Mouse (Mus musculus): ENCODE results near the gene Camk2g. TPM values are rescaled to one million over a fixed set of nuclear protein-coding genes. Genes with fewer than 3 reads are reported as not detected.

Camk2g gene
- total RNA-seq, 2 experiments from 2014 or later = 315 to 361 TPM

- no peak for DNase-seq (ENCODE audit: low spot score in 2 of 2)
Measured at GRCm38 (mm10) chr14:20786020-20786419, 7.9 kb downstream of the Camk2g start.

DNA sequence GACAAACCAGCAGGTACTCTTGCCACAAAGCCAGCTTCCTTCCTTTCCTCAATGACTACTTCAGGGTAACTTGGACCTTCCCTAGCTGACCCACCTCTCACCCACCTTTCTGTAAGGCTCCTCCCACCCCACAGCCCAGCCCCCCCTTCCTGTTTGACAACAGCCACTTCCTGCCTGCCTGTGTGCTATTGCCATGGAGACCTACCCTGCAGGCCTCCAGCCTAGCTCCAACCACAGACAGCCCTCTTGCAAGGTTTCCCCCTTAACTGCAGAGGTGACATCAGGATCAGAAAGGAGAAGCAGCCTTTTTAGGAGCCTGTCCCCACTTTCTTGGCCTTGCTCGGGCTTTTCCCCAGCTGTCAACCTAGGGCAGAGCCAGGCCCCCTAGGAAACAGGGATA lies 8.7 kb downstream of the Camk2g start:
- no peak for DNase-seq (ENCODE audit: low spot score in 2 of 2)

- no peak for DNase-seq (ENCODE audit: low spot score in 2 of 2)
Measured at GRCm38 (mm10) chr14:20784708-20785107, 9.2 kb downstream of the Camk2g start.

GRCm38 (mm10) chr14:20783526-20783925 lies 10.4 kb downstream of the Camk2g start:
- no peak for DNase-seq (ENCODE audit: low spot score in 2 of 2)

GRCm38 (mm10) chr14:20782860-20783259 lies 11.0 kb downstream of the Camk2g start:
- no peak for DNase-seq (ENCODE audit: low spot score in 2 of 2)

- no peak for DNase-seq (ENCODE audit: low spot score in 2 of 2)
Measured at GRCm38 (mm10) chr14:20780217-20780616, 13.7 kb downstream of the Camk2g start.

GRCm38 (mm10) chr14:20778496-20778895 lies 15.4 kb downstream of the Camk2g start:
- DNase-seq (ENCODE audit: low spot score in 2 of 2) = no peak

GRCm38 (mm10) chr14:20775661-20776060 lies 18.2 kb downstream of the Camk2g start:
- no peak for DNase-seq (ENCODE audit: low spot score in 2 of 2)

DNA sequence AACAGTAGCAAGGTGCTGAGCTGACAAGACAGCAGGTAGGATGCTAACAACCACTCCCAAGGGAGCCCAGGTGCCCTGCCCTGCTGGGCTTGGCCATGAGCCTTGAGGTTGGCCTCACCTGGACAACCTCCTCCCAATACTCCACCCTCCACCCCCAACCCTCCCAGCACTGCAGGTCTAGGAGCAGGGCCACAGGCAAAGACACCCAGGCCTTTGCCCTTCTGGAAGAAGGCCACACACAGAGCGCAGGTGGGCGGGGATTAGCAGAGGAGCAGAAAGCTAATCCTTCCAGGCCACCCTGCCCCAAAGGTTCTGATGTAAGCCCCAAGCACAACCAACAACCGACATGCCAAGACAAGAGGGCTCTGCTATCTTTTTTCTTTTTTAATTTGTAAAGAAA lies 20.5 kb downstream of the Camk2g start:
- no peak for DNase-seq (ENCODE audit: low spot score in 2 of 2)

DNA sequence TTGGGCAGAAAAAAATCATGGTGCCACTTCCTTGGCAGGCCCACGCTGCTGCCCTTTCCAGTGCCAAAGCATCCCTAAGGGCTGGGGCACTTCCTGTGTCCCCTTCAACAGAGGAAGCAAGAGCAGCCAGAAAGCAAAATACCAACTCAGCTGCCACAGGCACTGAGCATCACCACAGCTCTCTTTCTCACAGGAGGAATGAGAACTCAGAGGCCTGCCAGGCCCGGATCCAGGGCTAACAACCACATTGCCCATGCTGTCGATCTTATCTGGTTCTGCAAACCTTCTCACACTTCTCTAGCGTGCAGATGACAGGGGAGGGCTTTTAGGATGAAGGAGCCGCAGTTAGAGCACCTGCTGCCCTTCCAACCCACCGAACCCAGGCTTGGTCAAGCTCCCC lies 21.1 kb downstream of the Camk2g start:
- DNase-seq (ENCODE audit: low spot score in 2 of 2) = no peak

- DNase-seq (ENCODE audit: low spot score in 2 of 2) = no peak
Measured at GRCm38 (mm10) chr14:20771941-20772340, 21.9 kb downstream of the Camk2g start.

- DNase-seq (ENCODE audit: low spot score in 2 of 2) = peak; percentile 24 to 61
Measured at GRCm38 (mm10) chr14:20768581-20768980, 25.3 kb downstream of the Camk2g start.

- DNase-seq (ENCODE audit: low spot score in 2 of 2) = no peak
Measured at GRCm38 (mm10) chr14:20767936-20768335, 26.0 kb downstream of the Camk2g start.

GRCm38 (mm10) chr14:20765642-20766258 lies 28.1 kb downstream of the Camk2g start:
- DNase-seq (ENCODE audit: low spot score in 2 of 2) = peak; percentile 87 to 93

GRCm38 (mm10) chr14:20764942-20765341 lies 28.9 kb downstream of the Camk2g start:
- DNase-seq (ENCODE audit: low spot score in 2 of 2) = no peak

DNA sequence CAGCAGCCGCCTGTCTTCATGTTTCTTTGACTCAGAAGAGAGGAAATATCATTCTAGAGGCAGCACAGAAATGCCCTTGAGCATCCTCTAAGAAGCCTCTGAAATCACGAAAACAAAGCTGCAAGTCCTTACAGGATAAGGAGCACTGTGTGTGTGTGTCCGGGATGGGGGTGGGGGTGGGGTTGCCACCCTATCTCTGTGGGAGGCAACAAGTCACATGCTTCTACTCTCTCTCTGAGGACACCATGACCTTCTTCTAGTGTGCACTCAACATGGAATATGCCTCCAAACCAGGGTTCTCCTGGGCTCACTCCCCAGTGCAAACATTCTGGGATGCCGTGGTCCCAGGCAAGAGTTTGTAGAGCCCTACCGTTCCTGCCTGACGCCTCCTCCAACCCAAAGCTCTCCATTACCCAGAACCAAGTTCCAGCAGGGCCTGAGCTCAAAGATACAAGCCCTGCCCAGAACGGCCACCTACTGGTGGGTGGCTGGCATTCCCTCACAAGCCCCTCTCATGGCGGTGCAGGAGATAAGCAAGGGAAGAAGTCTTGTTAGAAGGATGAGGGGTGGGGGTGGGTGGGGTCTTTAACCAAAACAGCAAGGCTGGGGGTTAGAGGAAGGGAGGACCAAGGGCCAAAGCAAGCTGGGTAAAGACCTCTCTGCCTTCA lies 35.0 kb downstream of the Camk2g start:
- no peak for DNase-seq (ENCODE audit: low spot score in 2 of 2)

- peak in 1 of 2 experiments; percentile 55 for DNase-seq (ENCODE audit: low spot score in 2 of 2)
Measured at GRCm38 (mm10) chr14:20757370-20757907, 36.4 kb downstream of the Camk2g start.

DNA sequence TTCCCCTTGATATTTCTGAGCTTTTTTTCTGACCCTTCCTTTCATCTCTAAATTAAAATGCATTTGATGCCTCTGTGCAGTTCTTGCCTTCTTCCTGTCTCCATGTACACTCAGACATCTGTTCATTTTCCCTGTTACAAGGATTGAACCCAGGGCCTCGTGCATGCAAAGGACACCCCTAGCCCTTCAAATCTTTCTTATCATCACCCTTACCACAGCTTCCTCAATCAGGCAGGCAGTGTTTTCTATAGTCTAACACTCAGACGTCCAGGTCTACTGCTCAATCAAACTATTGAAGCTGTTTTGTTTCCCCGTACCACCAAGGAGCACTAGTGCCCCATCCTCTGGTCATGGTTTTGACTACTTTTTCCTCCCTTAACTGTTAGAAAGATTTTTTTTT lies 40.1 kb downstream of the Camk2g start:
- DNase-seq (ENCODE audit: low spot score in 2 of 2) = no peak

- DNase-seq (ENCODE audit: low spot score in 2 of 2) = no peak
Measured at GRCm38 (mm10) chr14:20750503-20750902, 43.4 kb downstream of the Camk2g start.

- no peak for DNase-seq (ENCODE audit: low spot score in 2 of 2)
Measured at GRCm38 (mm10) chr14:20749494-20750051, 44.3 kb downstream of the Camk2g start.

DNA sequence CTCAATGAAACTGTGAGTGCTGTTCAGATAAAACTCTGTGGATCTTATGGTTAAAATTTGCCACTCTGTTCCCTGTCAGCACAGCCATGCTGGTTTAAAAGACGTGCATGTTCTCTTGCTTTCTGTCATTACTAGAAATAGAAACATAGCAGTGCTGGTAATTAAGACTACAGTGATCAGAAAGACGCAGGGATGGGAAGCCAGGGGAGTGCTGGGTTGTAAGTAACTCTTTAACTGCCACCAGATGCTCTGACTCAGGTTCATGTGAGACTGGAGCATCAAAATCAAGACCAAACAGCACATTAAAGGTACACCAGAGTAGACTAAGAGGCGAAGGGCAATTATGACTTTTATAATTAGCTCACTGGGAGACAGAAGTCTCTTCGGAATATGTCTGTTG lies 45.5 kb downstream of the Camk2g start:
- no peak for DNase-seq (ENCODE audit: low spot score in 2 of 2)

- no peak for DNase-seq (ENCODE audit: low spot score in 2 of 2)
Measured at GRCm38 (mm10) chr14:20746935-20747334, 47.0 kb downstream of the Camk2g start.
